Mouse (Mus musculus) E14TG2a.4 (cell line): ENCODE results near the gene Zbtb37.

Experiments
- H3K27me3 ChIP-seq: 2 replicates; pipeline ENCODE4 v1.6.1; 2014; ENCODE audit warnings: low read length, control low read depth; ENCODE audit not compliant: insufficient read depth
- H3K36me3 ChIP-seq: 2 replicates; pipeline ENCODE4 v1.6.1; 2014; ENCODE audit warnings: low read length, control low read depth; ENCODE audit not compliant: insufficient read depth
- H3K4me1 ChIP-seq: replicated peaks from 2 replicates; pipeline ENCODE4 v1.6.1; 2014; ENCODE audit warnings: low read depth, low read length, control low read depth
- H3K4me3 ChIP-seq: replicated peaks from 2 replicates; pipeline ENCODE4 v1.5.1; 2014; ENCODE audit warnings: mild to moderate bottlenecking, low read length
- H3K9me3 ChIP-seq: 2 replicates; pipeline ENCODE4 v1.6.1; 2014; ENCODE audit warnings: low read length, control low read depth
- CTCF ChIP-seq: conservative IDR thresholded peaks from 2 replicates; pipeline ENCODE4 v1.5.1; 2014; ENCODE audit warnings: low read length
- NANOG ChIP-seq: IDR thresholded peaks from 2 replicates; pipeline ENCODE4 v1.6.1; 2014; ENCODE audit warnings: borderline replicate concordance, low read length, mixed read lengths
- POU5F1 ChIP-seq: IDR thresholded peaks from 2 replicates; pipeline ENCODE4 v1.6.1; 2014; ENCODE audit warnings: low read length, borderline replicate concordance

Zbtb37 gene

DNA sequence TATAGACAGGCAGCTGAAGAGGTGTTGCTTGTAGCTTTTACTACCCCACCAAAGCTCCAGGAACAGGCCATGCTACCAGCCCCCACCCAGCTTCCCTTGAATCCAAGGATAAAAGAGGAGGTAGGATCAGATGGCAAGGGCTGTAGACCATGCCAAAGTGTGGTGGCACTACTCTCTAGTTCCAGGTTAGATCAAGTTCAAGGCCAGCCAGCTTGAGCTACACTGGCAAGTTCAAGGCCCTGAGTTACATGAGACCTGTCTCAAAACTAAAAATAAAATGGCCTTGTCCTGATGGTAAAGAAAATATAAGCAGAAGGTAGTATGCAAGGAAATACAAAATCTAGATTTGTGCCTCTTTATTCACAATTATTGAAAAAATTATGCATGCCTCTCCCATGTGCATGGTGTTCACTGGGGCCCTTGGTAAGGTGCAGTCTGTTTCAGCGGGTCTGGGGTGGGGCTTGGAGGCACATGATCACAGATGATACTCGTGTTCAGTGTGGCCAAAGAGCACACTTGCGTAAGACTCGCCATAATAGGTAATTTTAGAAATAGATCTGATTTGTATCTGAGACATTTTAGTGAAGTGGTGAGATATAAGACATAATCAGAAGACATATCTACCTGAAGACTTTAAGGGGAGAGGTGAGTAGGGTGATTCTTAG lies 56.4 kb downstream of the Zbtb37 start, which contains the start of gene Serpinc1:
Gene Serpinc1, plus strand, starts transcription at position 515 of the 665 bp plus-strand sequence.
- Histone ChIP-seq H3K27me3 (no peaks in the 10 kb centered on the region), H3K4me1 (peaks cover 23% of the 10 kb centered on the region), H3K9me3 (no peaks in the 10 kb centered on the region), H3K4me3 (no peak within 1 kb of the TSS), H3K36me3 (peaks cover 3% of the 10 kb centered on the region; the same call in 1 of the 2 replicates)
- TF ChIP-seq CTCF: no peak

DNA sequence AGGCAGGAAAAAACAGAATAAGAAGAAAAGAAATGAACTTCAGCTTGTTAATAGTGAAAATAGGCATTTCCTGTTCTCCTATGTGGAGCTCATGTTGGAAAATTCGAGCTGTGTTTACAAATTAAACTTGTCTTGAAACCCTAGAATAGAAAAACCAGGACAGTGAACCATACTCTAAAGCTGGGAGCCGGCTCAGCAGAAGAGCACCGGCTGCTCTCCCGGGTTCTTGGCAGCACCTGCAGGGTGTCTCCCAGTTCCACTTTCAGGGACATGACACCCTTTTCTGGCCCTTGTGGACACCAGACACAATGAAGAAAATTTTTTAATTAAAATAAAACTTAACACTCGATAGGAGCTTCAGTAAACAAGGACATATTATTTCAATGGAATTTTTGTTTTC lies 66.0 kb downstream of the Zbtb37 start:
- H3K27me3 ChIP-seq: no peaks in the 10 kb centered on the region
- H3K4me1 ChIP-seq: peaks cover 8% of the 10 kb centered on the region
- no peak overlapping the region for H3K4me3 ChIP-seq
- no peak for TF ChIP-seq POU5F1
- TF ChIP-seq CTCF: no peak
- no peak for TF ChIP-seq NANOG
- H3K36me3 ChIP-seq: peaks cover 67% of the 10 kb centered on the region
- H3K9me3 ChIP-seq: no peaks in the 10 kb centered on the region

DNA sequence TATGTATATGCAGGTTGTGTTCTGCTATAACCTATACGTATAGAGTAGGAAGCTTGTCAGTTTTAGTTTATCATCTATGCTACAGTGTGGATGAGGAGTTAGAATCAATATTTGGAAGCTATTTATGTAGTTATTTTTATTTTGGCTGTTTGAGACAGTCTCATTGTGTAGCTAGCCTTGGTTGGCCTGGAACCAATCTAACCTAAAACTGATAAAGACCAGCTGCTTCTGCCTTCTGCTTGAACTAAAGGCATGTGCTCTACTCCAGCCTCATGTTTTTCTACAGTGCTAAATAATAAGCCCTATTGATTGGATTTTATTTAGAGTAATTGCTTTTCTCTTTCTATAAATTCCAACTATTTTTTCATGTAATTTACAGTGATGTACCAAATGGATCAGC lies 67.4 kb downstream of the Zbtb37 start:
- H3K4me1 ChIP-seq: no peaks in the 10 kb centered on the region

DNA sequence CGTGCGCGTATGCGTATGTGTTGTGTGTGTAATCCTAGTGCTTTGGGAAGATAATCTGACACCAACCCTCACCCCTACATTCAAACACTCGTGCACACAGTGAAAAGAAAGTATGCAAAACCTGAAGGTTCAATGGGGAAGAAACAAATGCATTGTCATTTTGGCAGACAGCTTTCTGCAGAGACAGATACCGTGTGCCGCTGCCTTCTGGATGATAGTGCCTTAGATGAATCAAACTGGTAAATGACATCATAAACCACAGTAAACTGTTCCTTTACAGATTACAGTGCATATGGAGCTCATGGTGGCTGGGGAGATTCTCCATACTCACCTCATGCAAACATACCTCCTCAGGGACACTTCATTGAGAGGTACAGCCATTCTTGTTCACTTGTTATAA lies 71.5 kb downstream of the Zbtb37 start:
- peaks cover 79% of the 10 kb centered on the region for H3K36me3 ChIP-seq
- TF ChIP-seq NANOG: no peak
- no peak for TF ChIP-seq POU5F1
- TF ChIP-seq CTCF: no peak
- no peaks in the 10 kb centered on the region for H3K27me3 ChIP-seq
- no peaks in the 10 kb centered on the region for H3K9me3 ChIP-seq
- H3K4me1 ChIP-seq: no peaks in the 10 kb centered on the region
- H3K4me3 ChIP-seq: no peak overlapping the region

More for the DNA sequence above, 67.4 kb downstream of the Zbtb37 start:
- no peaks in the 10 kb centered on the region for H3K9me3 ChIP-seq
- H3K4me3 ChIP-seq: no peak overlapping the region
- H3K36me3 ChIP-seq: peaks cover 77% of the 10 kb centered on the region
- TF ChIP-seq CTCF (no peak), NANOG (no peak), POU5F1 (no peak)
- H3K27me3 ChIP-seq: no peaks in the 10 kb centered on the region
